Mouse (Mus musculus) embryo, embryonic 9.5 days (tissue): Measurements from ENCODE around the gene Mms19.
A peak's percentile ranks its signal among the peaks of the same experiment; 100 is the strongest.

Experiments
- DNase-seq: peaks from one replicate; pipeline ENCODE4 v3.0.0-alpha.2; 2017; ENCODE audit errors: extremely low spot score

The Mms19 gene

GRCm38 (mm10) chr19:41898860-41899259 lies 82.1 kb downstream of the Mms19 start:
- DNase-seq: peak; percentile 42

GRCm38 (mm10) chr19:41896319-41896711 lies 84.6 kb downstream of the Mms19 start:
- no peak for DNase-seq

GRCm38 (mm10) chr19:41895460-41896318 lies 85.3 kb downstream of the Mms19 start, which contains the start of gene Rrp12:
Gene Rrp12 (minus strand): TSS chr19:41896173.
- DNase-seq: peak; percentile 87

- DNase-seq: no peak
Measured at GRCm38 (mm10) chr19:41894959-41895358, 86.0 kb downstream of the Mms19 start.
